In genomic region chr2:85196901-85197300, GRCm38 (mm10) we compare ENCODE assay signal across 9 mouse cellular contexts. TPM values are rescaled to one million over a fixed set of nuclear protein-coding genes. Genes with fewer than 3 reads are reported as not detected.
DNase-seq lines count a peak whose midpoint lies in the region; ATAC-seq and TF ChIP-seq lines count a peak whose summit lies in the region.
"Had no signal": no experiment of that assay in that cellular context is flagged by ENCODE, and none has a peak within 500 bp of the region (broad histone marks: within the 10 kb centered on the region; RNA-seq: fewer than 3 reads in every experiment).

TSS of gene Lrrc55 (minus strand) at chr2:85197197.

- H3K36me3 ChIP-seq in heart, adult 2 months (ENCODE audit: control insufficient read depth, insufficient read depth, low read length), result no peaks in the 10 kb centered on the region
- H3K36me3 ChIP-seq in E14TG2a.4 (ENCODE audit: insufficient read depth, low read length), result no peaks in the 10 kb centered on the region
- no peaks in the 10 kb centered on the region for H3K36me3 ChIP-seq in forebrain, embryonic 14.5 days (ENCODE audit: control insufficient read depth, insufficient read depth, low read length)
- no peaks in the 10 kb centered on the region for H3K36me3 ChIP-seq in lung, postnatal 0 days (ENCODE audit: insufficient read depth, low read length)

- H3K9ac ChIP-seq in heart, adult 2 months (ENCODE audit: low read depth, low read length), result no peak within 1 kb of the TSS
- H3K9ac ChIP-seq in forebrain, embryonic 14.5 days (ENCODE audit: low read length), result peak within 1 kb of the TSS; percentile 76
- H3K9ac ChIP-seq in lung, postnatal 0 days (replicated peaks; ENCODE audit: low read depth), result no peak within 1 kb of the TSS

- H3K4me3 ChIP-seq in heart, adult 2 months, result 0 out of 2 replicates have a peak within 1 kb of the TSS, but pooled peaks have one; percentile 5
- 0 out of 2 replicates have a peak within 1 kb of the TSS, but pooled peaks have one; percentile 35 for H3K4me3 ChIP-seq in E14TG2a.4 (replicated peaks; ENCODE audit: low read length)
- peak within 1 kb of the TSS; percentile 39 for H3K4me3 ChIP-seq in forebrain, embryonic 14.5 days (ENCODE audit: low read depth, low read length)
- no peak within 1 kb of the TSS for H3K4me3 ChIP-seq in lung, postnatal 0 days (ENCODE audit: low read depth, low read length)

- intact Hi-C loops in heart, adult 2 months (cut with DNase I), result no loop called here
- intact Hi-C loops in left cerebral cortex, postnatal 4 days (cut with DNase I), result no loop called here

- no peaks in the 10 kb centered on the region for H3K9me3 ChIP-seq in E14TG2a.4 (ENCODE audit: low read length)
- no peaks in the 10 kb centered on the region for H3K9me3 ChIP-seq in forebrain, embryonic 14.5 days (replicated peaks; ENCODE audit: control insufficient read depth, low read length)
- no peaks in the 10 kb centered on the region for H3K9me3 ChIP-seq in lung, postnatal 0 days (ENCODE audit: low read length)

- no peak for DNase-seq in heart, adult 2 months
- DNase-seq in heart, adult 11 months, result no peak
- no peak for DNase-seq in forebrain, embryonic 14.5 days (ENCODE audit: low spot score)
- no peak for DNase-seq in left cerebral cortex, postnatal 4 days
- no peak for DNase-seq in right cerebral cortex, postnatal 25 days
- DNase-seq in lung, postnatal 0 days (ENCODE audit: low spot score), result no peak
- DNase-seq: kidney, adult 18-20 months had no signal

- H3K27me3 ChIP-seq in heart, adult 2 months (ENCODE audit: control insufficient read depth, insufficient read depth, low read length), result no peaks in the 10 kb centered on the region
- peaks cover 30% of the 10 kb centered on the region for H3K27me3 ChIP-seq in E14TG2a.4 (ENCODE audit: insufficient read depth, low read length)
- no peaks in the 10 kb centered on the region for H3K27me3 ChIP-seq in forebrain, embryonic 14.5 days (replicated peaks; ENCODE audit: control insufficient read depth, insufficient read depth, low read length)
- H3K27me3 ChIP-seq in lung, postnatal 0 days (replicated peaks; ENCODE audit: insufficient read depth, low read length), result no peaks in the 10 kb centered on the region

- H3K27ac ChIP-seq in heart, adult 2 months, result no peak within 1 kb of the TSS
- peak within 1 kb of the TSS; percentile 70 for H3K27ac ChIP-seq in forebrain, embryonic 14.5 days (ENCODE audit: low read depth, low read length)
- H3K27ac ChIP-seq in lung, postnatal 0 days (ENCODE audit: low read length), result no peak within 1 kb of the TSS

- H3K4me2 ChIP-seq in forebrain, embryonic 14.5 days (ENCODE audit: low read length), result peak within 1 kb of the TSS; percentile 61
- no peak within 1 kb of the TSS for H3K4me2 ChIP-seq in lung, postnatal 0 days (replicated peaks; ENCODE audit: low read depth, low read length)

- no peaks in the 10 kb centered on the region for H3K79me2 ChIP-seq in heart, adult 2 months (replicated peaks; ENCODE audit: control insufficient read depth, insufficient read depth, low read length)

- no peak for TF ChIP-seq POLR2A in heart, adult 2 months (IDR thresholded peaks at IDR 0.05; ENCODE audit: insufficient read depth, low read depth, low read length)

- WGBS in heart, adult 2 months, result 48% methylated on average over 1 of the region's 1 CpGs
- whole genome bisulfite sequencing in forebrain, embryonic 14.5 days, result 86% methylated on average over 1 of the region's 1 CpGs
- WGBS in lung, postnatal 0 days, result 87% methylated on average over 1 of the region's 1 CpGs

- no peak for TF ChIP-seq CTCF in heart, adult 2 months (IDR thresholded peaks at IDR 0.05)
- TF ChIP-seq CTCF in E14TG2a.4 (conservative IDR thresholded peaks at IDR 0.05; ENCODE audit: low read length), result no peak
- no peak for TF ChIP-seq CTCF in lung, postnatal 0 days (IDR thresholded peaks at IDR 0.05)

- no peak for TF ChIP-seq EP300 in heart, adult 2 months (IDR thresholded peaks at IDR 0.05; ENCODE audit: insufficient read depth, low read depth, low read length)
- no peak for TF ChIP-seq EP300 in lung, postnatal 0 days (IDR thresholded peaks at IDR 0.05)

- H3K4me1 ChIP-seq in heart, adult 2 months (ENCODE audit: control insufficient read depth, insufficient read depth, low read length), result no peaks in the 10 kb centered on the region
- H3K4me1 ChIP-seq in E14TG2a.4 (replicated peaks; ENCODE audit: low read depth, low read length), result peaks cover 6% of the 10 kb centered on the region; the same call in 1 of the 2 replicates
- H3K4me1 ChIP-seq in forebrain, embryonic 14.5 days (ENCODE audit: control insufficient read depth, insufficient read depth, low read length), result no peaks in the 10 kb centered on the region
- H3K4me1 ChIP-seq in lung, postnatal 0 days (ENCODE audit: insufficient read depth, low read depth, low read length), result no peaks in the 10 kb centered on the region

- no peak for ATAC-seq in forebrain, embryonic 14.5 days
- no peak for ATAC-seq in megakaryocyte, adult 5-6 weeks (ENCODE audit: poor library complexity, severe bottlenecking)
- ATAC-seq in lung, postnatal 0 days, result no peak

RNA-seq across cellular contexts. Expression of gene Lrrc55, which starts in this region (rescaled TPM):
- total RNA-seq in heart, adult 2 months (2021), result 1 to 10 TPM in 1 of 2 experiments, under 1 TPM in 1; 0.81 to 1.6 TPM
- polyA plus RNA-seq in heart, adult 2 months (2012; rRNA removed), result 1.3 and 3.1 TPM in 2 replicates
- 11.0 and 11.7 TPM in 2 replicates for polyA plus RNA-seq in forebrain, embryonic 14.5 days (2014; fragmentation: Nextera tagmentation; extraction: Ambion mirVana)
- total RNA-seq in left cerebral cortex, postnatal 4 days (2021), result 10 to 100 TPM; 53.3 to 54.1 TPM
- not detected in 2 replicates for total RNA-seq in megakaryocyte, adult 5-6 weeks (2015)
- not detected in 2 replicates for total RNA-seq in megakaryocyte, adult 5-6 weeks (2017)
- 0.10 and 0.25 TPM in 2 replicates for polyA plus RNA-seq in lung, postnatal 0 days (2015; fragmentation: Nextera tagmentation; extraction: Ambion mirVana)

Comparison
In these comparisons a context has a peak if more than half of its experiments do, and no peak if none do; other contexts are left out.
1. RNA of gene Lrrc55 (total RNA-seq): 53.3 to 54.1 TPM in left cerebral cortex, postnatal 4 days; 0.81 to 1.6 TPM in heart, adult 2 months and not detected in megakaryocyte, adult 5-6 weeks; every median in the first group is over 10 times any median in the second.